Mouse (Mus musculus): ENCODE measurements at regions not wholly inside any gene's neighbourhood (a gene's known extent, or its start where the extent isn't known, plus 50 kb on each side); places are given as distances from the start of the nearest gene placed in this dataset.
A peak's percentile ranks its signal among the peaks of the same experiment; 100 is the strongest.

GRCm38 (mm10) chr2:48315306-48315705, 498.6 kb upstream of the Acvr2a start:
- no peaks in the 10 kb centered on the region for H3K36me3 ChIP-seq (replicated peaks)
- no peak overlapping the region for H3K4me3 ChIP-seq (ENCODE audit: low read depth, low read length)
- no peaks in the 10 kb centered on the region for H3K9me3 ChIP-seq (replicated peaks)
- H3K4me1 ChIP-seq (ENCODE audit: insufficient read depth, low read depth, low read length), result no peaks in the 10 kb centered on the region
- H3K27me3 ChIP-seq (ENCODE audit: insufficient read depth, low read length), result no peaks in the 10 kb centered on the region
- no peak for ATAC-seq (ENCODE audit: extremely low read depth, insufficient number of reproducible peaks, low FRiP score, poor library complexity, severe bottlenecking)
- no peak for DNase-seq (ENCODE audit: low spot score)
- TF ChIP-seq POLR2AphosphoS5 (IDR thresholded peaks at IDR 0.05; ENCODE audit: insufficient replicate concordance, low read depth, low read length), result no peak
- TF ChIP-seq TAL1 (conservative IDR thresholded peaks at IDR 0.05; ENCODE audit: low read depth, low read length), result no peak

GRCm38 (mm10) chr2:48316180-48316889, 497.6 kb upstream of the Acvr2a start:
- Histone ChIP-seq H3K4me3 (ENCODE audit: low read depth, low read length) (no peak overlapping the region), H3K9me3 (replicated peaks) (no peaks in the 10 kb centered on the region), H3K4me1 (ENCODE audit: insufficient read depth, low read depth, low read length) (no peaks in the 10 kb centered on the region), H3K36me3 (replicated peaks) (no peaks in the 10 kb centered on the region), H3K27me3 (ENCODE audit: insufficient read depth, low read length) (no peaks in the 10 kb centered on the region)
- DNase-seq (ENCODE audit: low spot score) (no peak), ATAC-seq (ENCODE audit: extremely low read depth, insufficient number of reproducible peaks, low FRiP score, poor library complexity, severe bottlenecking) (peak; percentile 45)
- TF ChIP-seq GATA2 (IDR thresholded peaks at IDR 0.05; ENCODE audit: borderline replicate concordance, low read depth, low read length) (no peak), CTCF (IDR thresholded peaks at IDR 0.05; ENCODE audit: low read depth, low read length) (no peak), POLR2AphosphoS5 (IDR thresholded peaks at IDR 0.05; ENCODE audit: insufficient replicate concordance, low read depth, low read length) (no peak), GATA1 (IDR thresholded peaks at IDR 0.05; ENCODE audit: borderline replicate concordance, low read length) (no peak), TAL1 (conservative IDR thresholded peaks at IDR 0.05; ENCODE audit: low read depth, low read length) (no peak)

- Histone ChIP-seq H3K4me1 (ENCODE audit: insufficient read depth, low read depth, low read length) (no peaks in the 10 kb centered on the region), H3K4me3 (ENCODE audit: low read depth, low read length) (no peak overlapping the region), H3K27me3 (ENCODE audit: insufficient read depth, low read length) (no peaks in the 10 kb centered on the region), H3K9me3 (replicated peaks) (no peaks in the 10 kb centered on the region), H3K36me3 (replicated peaks) (no peaks in the 10 kb centered on the region)
- ATAC-seq (ENCODE audit: extremely low read depth, insufficient number of reproducible peaks, low FRiP score, poor library complexity, severe bottlenecking) (no peak), DNase-seq (ENCODE audit: low spot score) (no peak)
- TF ChIP-seq CTCF (IDR thresholded peaks at IDR 0.05; ENCODE audit: low read depth, low read length) (no peak), GATA2 (IDR thresholded peaks at IDR 0.05; ENCODE audit: borderline replicate concordance, low read depth, low read length) (no peak), POLR2AphosphoS5 (IDR thresholded peaks at IDR 0.05; ENCODE audit: insufficient replicate concordance, low read depth, low read length) (no peak), GATA1 (IDR thresholded peaks at IDR 0.05; ENCODE audit: borderline replicate concordance, low read length) (no peak), TAL1 (conservative IDR thresholded peaks at IDR 0.05; ENCODE audit: low read depth, low read length) (no peak)
Measured at GRCm38 (mm10) chr2:48317821-48318220, 496.1 kb upstream of the Acvr2a start.

- ATAC-seq (ENCODE audit: extremely low read depth, insufficient number of reproducible peaks, low FRiP score, poor library complexity, severe bottlenecking) (no peak), DNase-seq (ENCODE audit: low spot score) (no peak)
- H3K4me1 ChIP-seq (ENCODE audit: insufficient read depth, low read depth, low read length), result no peaks in the 10 kb centered on the region
- H3K36me3 ChIP-seq (replicated peaks), result no peaks in the 10 kb centered on the region
- no peaks in the 10 kb centered on the region for H3K27me3 ChIP-seq (ENCODE audit: insufficient read depth, low read length)
- TF ChIP-seq GATA2 (IDR thresholded peaks at IDR 0.05; ENCODE audit: borderline replicate concordance, low read depth, low read length), result no peak
- no peak for TF ChIP-seq CTCF (IDR thresholded peaks at IDR 0.05; ENCODE audit: low read depth, low read length)
- TF ChIP-seq GATA1 (IDR thresholded peaks at IDR 0.05; ENCODE audit: borderline replicate concordance, low read length), result no peak
- no peak for TF ChIP-seq POLR2AphosphoS5 (IDR thresholded peaks at IDR 0.05; ENCODE audit: insufficient replicate concordance, low read depth, low read length)
- no peak for TF ChIP-seq TAL1 (conservative IDR thresholded peaks at IDR 0.05; ENCODE audit: low read depth, low read length)
- no peaks in the 10 kb centered on the region for H3K9me3 ChIP-seq (replicated peaks)
- H3K4me3 ChIP-seq (ENCODE audit: low read depth, low read length), result no peak overlapping the region
Measured at GRCm38 (mm10) chr2:48318384-48319030, 495.4 kb upstream of the Acvr2a start.

GRCm38 (mm10) chr2:48321471-48321870, 492.4 kb upstream of the Acvr2a start:
- H3K27me3 ChIP-seq (ENCODE audit: insufficient read depth, low read length), result no peaks in the 10 kb centered on the region
- ATAC-seq (ENCODE audit: extremely low read depth, insufficient number of reproducible peaks, low FRiP score, poor library complexity, severe bottlenecking) (no peak), DNase-seq (ENCODE audit: low spot score) (no peak)
- no peaks in the 10 kb centered on the region for H3K36me3 ChIP-seq (replicated peaks)
- no peaks in the 10 kb centered on the region for H3K4me1 ChIP-seq (ENCODE audit: insufficient read depth, low read depth, low read length)
- no peak overlapping the region for H3K4me3 ChIP-seq (ENCODE audit: low read depth, low read length)
- no peak for TF ChIP-seq GATA2 (IDR thresholded peaks at IDR 0.05; ENCODE audit: borderline replicate concordance, low read depth, low read length)
- TF ChIP-seq GATA1 (IDR thresholded peaks at IDR 0.05; ENCODE audit: borderline replicate concordance, low read length), result no peak
- no peak for TF ChIP-seq TAL1 (conservative IDR thresholded peaks at IDR 0.05; ENCODE audit: low read depth, low read length)
- TF ChIP-seq CTCF (IDR thresholded peaks at IDR 0.05; ENCODE audit: low read depth, low read length), result no peak
- H3K9me3 ChIP-seq (replicated peaks), result no peaks in the 10 kb centered on the region

GRCm38 (mm10) chr2:48322278-48322677, 491.6 kb upstream of the Acvr2a start:
- Histone ChIP-seq H3K27me3 (ENCODE audit: insufficient read depth, low read length) (no peaks in the 10 kb centered on the region), H3K9me3 (replicated peaks) (no peaks in the 10 kb centered on the region), H3K4me3 (ENCODE audit: low read depth, low read length) (no peak overlapping the region), H3K36me3 (replicated peaks) (no peaks in the 10 kb centered on the region), H3K4me1 (ENCODE audit: insufficient read depth, low read depth, low read length) (no peaks in the 10 kb centered on the region)
- TF ChIP-seq POLR2AphosphoS5 (IDR thresholded peaks at IDR 0.05; ENCODE audit: insufficient replicate concordance, low read depth, low read length) (no peak), CTCF (IDR thresholded peaks at IDR 0.05; ENCODE audit: low read depth, low read length) (no peak), TAL1 (conservative IDR thresholded peaks at IDR 0.05; ENCODE audit: low read depth, low read length) (no peak), GATA2 (IDR thresholded peaks at IDR 0.05; ENCODE audit: borderline replicate concordance, low read depth, low read length) (no peak), GATA1 (IDR thresholded peaks at IDR 0.05; ENCODE audit: borderline replicate concordance, low read length) (no peak)
- DNase-seq (ENCODE audit: low spot score) (no peak), ATAC-seq (ENCODE audit: extremely low read depth, insufficient number of reproducible peaks, low FRiP score, poor library complexity, severe bottlenecking) (no peak)
